Mouse (Mus musculus): ENCODE data around the gene Trim16.

GRCm38 (mm10) chr11:62831906-62832305 lies 11.9 kb downstream of the Trim16 start:
- TF ChIP-seq CTCF (IDR thresholded peaks at IDR 0.05; ENCODE audit: borderline replicate concordance, control insufficient read depth, extremely low read depth, insufficient read depth, low read length, poor library complexity) (no peak), POLR2A (IDR thresholded peaks at IDR 0.05; ENCODE audit: control insufficient read depth, extremely low read depth, insufficient read depth, low read length, poor library complexity) (no peak)
